Mouse (Mus musculus) forelimb bud, embryonic 11.5 days (tissue): ENCODE data around the gene Abcb10.
"Not testable (repeated sequence)": the region's sequence is repeated elsewhere in the genome, so short reads cannot be mapped to it uniquely, and the experiment has no call there.

ENCODE experiments used
- DNase-seq: peaks from one replicate; pipeline ENCODE4 v3.0.0-alpha.2; 2012; ENCODE audit warnings: low read depth, low spot score

Gene Abcb10

GRCm38 (mm10) chr8:123982826-123983400, at the start of gene Abcb10:
Abcb10 (minus strand) TSS chr8:123983122.
- peak; percentile 91 for DNase-seq

GRCm38 (mm10) chr8:124027831-124028230, 44.9 kb upstream of the Abcb10 start:
- DNase-seq, result no peak

DNA sequence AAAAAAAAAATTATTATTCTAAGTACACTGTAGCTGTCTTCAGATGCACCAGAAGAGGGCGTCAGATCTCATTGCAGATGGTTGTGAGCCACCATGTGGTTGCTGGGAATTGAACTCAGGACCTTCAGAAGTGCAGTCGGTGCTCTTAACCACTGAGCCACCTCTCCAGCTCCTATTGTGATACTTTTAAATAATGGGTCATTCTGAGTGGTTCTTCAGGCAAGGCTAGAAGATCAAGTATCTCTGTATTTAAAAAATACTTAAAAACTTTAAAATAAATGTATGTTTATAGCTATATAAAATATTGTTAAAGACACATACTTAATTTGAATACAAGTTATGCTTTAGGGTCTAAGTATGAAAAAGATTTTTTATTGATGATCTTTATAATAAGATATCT, 43.3 kb upstream of the Abcb10 start:
- DNase-seq, result not testable (repeated sequence)

DNA sequence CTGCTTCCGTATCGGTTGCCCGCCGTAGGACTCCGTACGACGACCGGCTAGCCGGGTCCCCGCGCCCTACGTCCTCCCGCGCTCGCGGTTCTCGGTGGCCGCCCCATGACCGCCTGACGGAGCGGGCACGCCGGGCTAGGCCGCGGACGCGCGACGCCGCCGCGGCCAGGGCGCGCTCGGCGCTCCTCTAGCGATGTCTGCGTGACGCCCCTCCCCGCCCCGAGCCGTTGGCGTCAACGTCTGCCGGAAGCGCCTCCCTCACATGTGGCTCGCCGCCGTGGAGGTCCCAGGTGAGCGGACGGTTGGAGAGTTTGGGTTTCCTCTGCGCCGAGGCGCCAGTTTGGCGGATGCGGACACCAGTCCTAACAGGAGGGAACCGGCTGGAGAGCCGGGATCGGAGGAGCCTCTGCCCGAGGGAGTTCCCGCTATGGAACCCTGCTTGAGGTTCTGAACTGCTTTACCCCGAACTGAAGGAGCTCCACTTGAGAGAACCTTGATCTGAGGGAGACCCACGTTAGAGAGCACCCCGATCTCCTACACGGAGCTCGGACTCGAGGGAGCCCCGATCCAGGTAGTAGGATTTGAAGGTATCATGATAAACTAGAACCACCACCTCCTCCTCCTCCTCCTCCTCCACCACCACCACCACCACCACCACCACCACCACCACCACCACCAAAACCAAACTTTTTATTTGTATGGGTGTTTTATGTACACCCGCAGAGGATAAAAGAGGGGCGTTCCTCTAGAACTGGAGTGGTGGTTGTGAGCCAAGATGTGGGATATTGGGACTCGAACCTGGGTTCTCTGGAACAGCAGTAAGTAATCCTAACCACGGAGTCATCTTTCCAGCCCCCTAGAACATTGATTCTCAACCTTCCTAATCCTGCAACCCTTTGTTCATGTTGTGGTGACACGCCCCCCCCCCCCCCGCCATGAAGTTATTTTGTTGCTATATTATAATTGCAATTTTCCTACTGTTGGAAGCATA, 38.6 kb upstream of the Abcb10 start, which contains the start of the genes Taf5l and Urb2:
Gene Taf5l (minus strand): TSS at position 161 of the 991 bp plus-strand sequence.
Gene Urb2 (plus strand): TSS at position 272 of the 991 bp plus-strand sequence.
- DNase-seq, result peak; percentile 92

- peak; percentile 75 for DNase-seq
Measured at GRCm38 (mm10) chr8:124020439-124021236, 37.7 kb upstream of the Abcb10 start.

DNA sequence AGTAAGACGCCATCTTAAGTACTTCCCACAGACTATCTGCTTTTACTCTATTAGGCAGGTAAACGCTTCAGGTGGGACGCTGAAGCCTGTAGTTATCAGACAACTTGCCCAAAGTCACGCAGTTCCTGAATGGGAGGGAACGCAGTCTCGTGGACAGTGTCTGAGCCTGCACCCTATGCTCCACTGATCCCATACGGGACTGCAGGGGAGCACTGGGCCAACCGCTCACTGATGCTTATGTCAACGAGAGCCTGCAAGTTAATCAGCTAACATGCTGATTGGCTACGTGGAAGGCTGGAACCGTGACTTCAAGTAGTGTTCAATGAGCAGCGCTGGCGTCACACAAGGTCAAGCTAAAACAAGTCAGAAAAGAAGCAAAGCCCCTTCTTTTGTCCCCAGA, 36.9 kb upstream of the Abcb10 start:
- DNase-seq, result peak; percentile 12

GRCm38 (mm10) chr8:124014751-124015150, 31.8 kb upstream of the Abcb10 start:
- DNase-seq, result no peak

- not testable (repeated sequence) for DNase-seq
Measured at GRCm38 (mm10) chr8:124014299-124014698, 31.4 kb upstream of the Abcb10 start.

- DNase-seq, result no peak
Measured at GRCm38 (mm10) chr8:124011989-124012586, 29.2 kb upstream of the Abcb10 start.

DNA sequence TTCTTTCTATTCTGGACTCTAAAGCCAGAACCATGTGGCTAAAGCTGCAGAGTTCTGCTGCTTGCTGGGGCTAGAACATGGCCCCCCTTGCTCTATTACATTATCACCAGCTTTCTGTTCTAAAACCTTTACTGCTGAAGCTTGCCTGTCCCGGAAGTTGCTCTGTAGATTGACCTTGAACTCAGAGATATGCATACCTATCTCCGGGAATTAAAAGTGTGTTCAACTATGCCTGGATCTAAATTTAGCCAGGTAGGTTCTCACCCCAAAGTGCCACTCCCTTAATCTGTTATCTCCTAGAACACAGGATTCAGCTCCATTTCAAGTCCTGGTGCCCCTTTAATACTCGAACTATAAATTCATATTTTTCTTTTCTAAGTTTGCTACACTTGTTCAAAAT, 28.7 kb upstream of the Abcb10 start:
- no peak for DNase-seq

- no peak for DNase-seq
Measured at GRCm38 (mm10) chr8:124007829-124008228, 24.9 kb upstream of the Abcb10 start.

- no peak for DNase-seq
Measured at GRCm38 (mm10) chr8:124002546-124003108, 19.7 kb upstream of the Abcb10 start.

GRCm38 (mm10) chr8:123999568-123999967, 16.6 kb upstream of the Abcb10 start:
- DNase-seq, result no peak

GRCm38 (mm10) chr8:123993997-123994396, 11.1 kb upstream of the Abcb10 start:
- no peak for DNase-seq

GRCm38 (mm10) chr8:123993597-123993996, 10.7 kb upstream of the Abcb10 start:
- no peak for DNase-seq

DNA sequence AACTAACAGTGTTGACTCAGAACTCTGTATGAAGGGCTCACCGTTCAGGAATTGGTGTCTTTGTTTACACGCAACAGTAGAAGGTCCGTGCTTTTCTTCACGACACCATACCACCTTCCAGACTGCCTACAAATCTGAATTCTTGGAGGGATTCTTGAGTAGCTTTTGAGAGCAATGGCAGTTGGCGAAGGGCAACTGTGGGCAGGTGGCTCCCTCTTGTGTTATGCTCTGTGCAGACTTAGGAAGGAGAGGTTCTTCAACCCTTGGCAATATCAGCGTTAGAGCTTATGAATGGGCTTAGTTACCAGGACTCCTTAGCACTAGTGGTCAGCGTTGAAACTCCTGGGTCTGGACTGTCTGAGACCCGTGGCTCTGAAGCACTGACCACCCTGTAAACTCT, 9.7 kb upstream of the Abcb10 start:
- DNase-seq, result no peak

DNA sequence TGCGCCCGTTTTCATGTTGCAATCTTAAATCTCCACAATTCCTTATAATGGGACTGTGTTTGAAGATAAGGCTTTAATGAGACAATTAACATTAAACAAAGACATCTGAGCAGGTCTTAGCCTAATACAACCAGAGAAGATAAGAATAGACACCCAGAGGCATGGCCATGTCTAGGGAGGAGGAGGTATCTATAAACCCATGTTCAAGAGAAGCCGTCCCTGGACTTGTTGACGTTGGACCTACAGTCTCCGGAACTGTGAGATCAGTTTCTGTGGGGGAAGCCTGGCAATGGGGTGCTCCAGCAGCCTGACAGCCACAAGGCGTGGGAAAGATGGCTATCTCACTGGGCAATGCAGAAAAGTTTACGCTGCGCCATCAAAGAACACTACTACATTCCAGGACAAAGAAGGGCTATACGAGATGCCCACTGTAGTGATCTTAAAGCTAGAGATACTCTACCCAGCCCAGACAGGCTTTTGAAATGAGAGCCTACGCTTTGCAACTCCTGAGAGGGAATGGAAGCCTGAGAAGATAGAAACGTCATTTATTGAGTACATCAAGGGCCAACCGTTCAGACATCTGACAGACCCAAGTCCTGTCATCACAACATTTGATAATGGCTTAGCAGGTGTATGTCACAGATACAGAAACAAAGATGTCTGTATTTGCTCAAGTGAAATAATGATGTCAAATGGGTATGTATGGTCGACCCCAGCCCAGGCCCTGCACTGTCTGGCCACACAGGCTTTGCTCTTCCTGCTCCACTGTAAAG, 7.5 kb upstream of the Abcb10 start:
- no peak for DNase-seq

GRCm38 (mm10) chr8:123989128-123989527, 6.2 kb upstream of the Abcb10 start:
- DNase-seq, result no peak

DNA sequence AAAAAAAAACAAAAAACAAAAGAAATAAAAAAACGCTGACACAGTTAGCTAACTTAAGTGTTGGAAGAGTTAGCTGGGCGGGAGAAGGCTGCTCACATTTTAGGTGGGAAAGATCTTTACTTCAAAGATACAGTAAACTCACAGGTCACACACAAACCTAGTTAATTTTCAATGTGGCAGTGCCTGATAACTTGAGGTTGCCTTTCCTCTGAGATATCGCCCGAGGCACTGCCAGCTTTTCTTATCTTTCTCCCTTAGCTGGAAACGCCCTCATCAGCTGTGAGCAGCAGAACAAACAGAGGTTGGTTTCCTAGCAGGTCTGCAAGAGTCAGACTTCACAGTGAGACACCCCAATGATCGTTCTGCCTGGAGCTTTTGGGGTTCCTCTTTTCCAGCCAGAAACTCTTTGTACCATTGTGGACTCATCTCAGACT, 5.7 kb upstream of the Abcb10 start:
- no peak for DNase-seq

DNA sequence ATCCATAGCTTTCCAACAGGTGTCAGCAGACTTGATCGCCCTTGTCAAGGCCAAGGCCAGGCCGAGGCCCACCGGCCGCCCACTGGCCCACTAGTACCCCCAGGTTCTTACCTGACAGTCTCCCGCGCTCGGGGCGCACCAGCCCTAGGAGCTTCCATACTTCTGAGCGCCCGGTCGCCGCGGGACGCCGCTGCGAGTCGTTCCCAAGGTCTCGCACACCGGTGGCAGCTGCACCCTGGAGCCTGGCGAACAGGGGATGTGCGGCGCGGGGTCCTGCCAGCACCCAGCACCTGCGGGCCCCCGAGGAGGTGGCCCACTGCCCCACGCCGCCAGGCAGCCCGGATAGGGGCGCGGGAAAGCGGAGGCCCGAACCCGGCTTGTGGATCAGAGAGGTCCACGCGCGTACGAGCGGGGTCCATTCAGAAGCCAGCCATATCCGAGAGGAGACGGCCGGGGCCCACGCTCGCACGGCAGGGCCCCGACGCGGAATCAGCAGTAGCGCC, 580 bp downstream of the Abcb10 start:
- DNase-seq, result no peak
